Mouse (Mus musculus) spleen, postnatal 36 days (tissue): ENCODE data around the gene Eme1.

Source experiments
- DNase-seq, 2 experiments: peaks; one replicate each; pipeline ENCODE4 v3.0.0; 2022; ENCODE audit warnings: low spot score in 2 of 2, mixed read lengths in 1 of 2

Eme1 gene

DNA sequence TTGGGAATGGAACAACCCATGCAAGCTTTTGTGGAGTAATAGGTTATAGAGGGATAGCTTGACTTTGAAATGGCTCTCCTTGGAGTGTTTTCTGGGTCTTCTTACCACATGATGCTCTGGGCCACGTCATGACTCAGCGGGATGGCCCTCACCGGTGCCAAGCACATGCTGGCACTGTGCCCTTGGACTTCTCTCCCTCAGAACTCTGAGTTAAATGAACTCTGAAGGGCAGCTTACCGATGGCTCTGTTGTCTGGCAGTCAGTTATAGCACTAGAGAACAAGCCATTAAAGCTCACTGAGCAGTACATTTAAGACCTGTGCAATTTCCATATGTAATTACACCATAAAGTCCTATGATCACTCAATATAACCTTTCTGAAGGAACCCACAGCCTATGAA is 56.4 kb downstream of the Eme1 start:
- DNase-seq: no peak

DNA sequence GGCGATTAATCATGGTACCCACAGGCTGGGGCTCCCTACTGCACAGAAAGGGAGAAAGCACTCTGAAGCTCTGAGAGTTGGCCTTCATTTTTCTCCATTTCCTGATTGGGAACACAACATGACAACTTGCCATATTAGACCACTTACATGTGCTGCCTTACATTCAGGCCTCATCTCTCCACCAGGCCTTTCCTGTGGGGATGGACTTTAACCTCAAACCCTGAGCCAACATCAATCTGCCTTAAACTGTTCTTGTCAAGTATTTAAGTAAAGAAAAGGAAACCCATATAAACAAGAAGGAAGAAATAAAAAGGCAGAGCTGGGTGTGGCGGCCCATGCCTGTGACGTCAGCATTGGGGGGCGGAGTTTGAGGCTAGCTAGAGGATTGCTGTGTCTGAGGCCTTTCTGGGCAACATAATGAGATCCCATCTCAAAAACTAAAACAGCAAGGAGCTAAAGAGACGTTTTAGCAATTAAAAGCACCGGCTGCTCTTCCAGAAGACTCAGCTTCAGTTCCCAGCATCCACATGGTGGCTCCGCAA is 57.4 kb downstream of the Eme1 start:
- peak; percentile 51 to 52 for DNase-seq
